Mouse (Mus musculus): ENCODE measurements at regions not wholly inside any gene's neighbourhood (a gene's known extent, or its start where the extent isn't known, plus 50 kb on each side); places are given as distances from the start of the nearest gene placed in this dataset.

GRCm38 (mm10) chr13:107531026-107531425, 509.1 kb upstream of the Kif2a start:
- H3K9ac ChIP-seq (ENCODE audit: control insufficient read depth, low read depth, low read length, poor library complexity, severe bottlenecking) = no peak overlapping the region
- no peak for DNase-seq (ENCODE audit: low read depth, low spot score)
- H3K9me3 ChIP-seq (replicated peaks; ENCODE audit: insufficient read depth, low read length) = no peaks in the 10 kb centered on the region
- TF ChIP-seq BHLHE40 (IDR thresholded peaks at IDR 0.05; ENCODE audit: borderline replicate concordance, low read depth, low read length) = no peak
- no peak for TF ChIP-seq MAX (IDR thresholded peaks at IDR 0.05; ENCODE audit: low read length)
- TF ChIP-seq ETS1 (IDR thresholded peaks at IDR 0.05; ENCODE audit: low read depth, low read length) = no peak
- no peak for TF ChIP-seq POLR2AphosphoS2 (IDR thresholded peaks at IDR 0.05; ENCODE audit: low read length)
- no peak for TF ChIP-seq UBTF (IDR thresholded peaks at IDR 0.05; ENCODE audit: borderline replicate concordance, insufficient read depth, low read depth, low read length)
- TF ChIP-seq MAZ (IDR thresholded peaks at IDR 0.05; ENCODE audit: low read depth, low read length) = no peak
- no peak for TF ChIP-seq GATA1 (IDR thresholded peaks at IDR 0.05; ENCODE audit: low read depth, low read length)
- no peak for TF ChIP-seq NRF1 (IDR thresholded peaks at IDR 0.05; ENCODE audit: insufficient read depth, low read depth, low read length, poor library complexity, severe bottlenecking)
- TF ChIP-seq MEF2A (IDR thresholded peaks at IDR 0.05; ENCODE audit: extremely low read depth, insufficient replicate concordance, low read depth, low read length, poor library complexity, severe bottlenecking) = no peak
- TF ChIP-seq POLR2A (IDR thresholded peaks at IDR 0.05; ENCODE audit: control insufficient read depth in 1 of 2, insufficient read depth in 1 of 2, low read depth in 1 of 2, low read length in 2 of 2, poor library complexity in 1 of 2) = no peak
- no peak for TF ChIP-seq MAFK (IDR thresholded peaks at IDR 0.05; ENCODE audit: borderline replicate concordance, low read depth, low read length)
- TF ChIP-seq TBP (IDR thresholded peaks at IDR 0.05; ENCODE audit: low read depth, low read length) = no peak
- no peak for TF ChIP-seq ZNF384 (IDR thresholded peaks at IDR 0.05; ENCODE audit: low read depth, low read length)
- TF ChIP-seq EP300 (IDR thresholded peaks at IDR 0.05; ENCODE audit: low read depth in 1 of 2, low read length in 2 of 2) = no peak
- TF ChIP-seq ZKSCAN1 (IDR thresholded peaks at IDR 0.05; ENCODE audit: low read depth, low read length) = no peak
- no peak for TF ChIP-seq POLR2AphosphoS5 (IDR thresholded peaks at IDR 0.05; ENCODE audit: borderline replicate concordance, low read depth, low read length)
- TF ChIP-seq SMC3 (IDR thresholded peaks at IDR 0.05; ENCODE audit: low read depth, low read length) = no peak
- no peaks in the 10 kb centered on the region for H3K36me3 ChIP-seq (ENCODE audit: control insufficient read depth in 1 of 2, insufficient read depth in 2 of 2, low read length in 2 of 2)
- peaks cover 0 to 8% of the 10 kb centered on the region in 2 experiments; a peak in 3 of 4 replicates for H3K27me3 ChIP-seq (ENCODE audit: control insufficient read depth in 1 of 2, insufficient read depth in 2 of 2, low read length in 2 of 2)
- H3K4me3 ChIP-seq (ENCODE audit: control insufficient read depth in 1 of 2, insufficient read depth in 1 of 2, low read depth in 2 of 2, low read length in 2 of 2) = no peak overlapping the region
- H3K27ac ChIP-seq (ENCODE audit: control insufficient read depth, low read depth, low read length) = no peak overlapping the region
- no peaks in the 10 kb centered on the region for H3K79me2 ChIP-seq (ENCODE audit: control insufficient read depth, insufficient read depth, low read length, poor library complexity)
- no peaks in the 10 kb centered on the region for H3K4me1 ChIP-seq (ENCODE audit: control insufficient read depth in 1 of 2, insufficient read depth in 2 of 2, low read length in 2 of 2)

DNA sequence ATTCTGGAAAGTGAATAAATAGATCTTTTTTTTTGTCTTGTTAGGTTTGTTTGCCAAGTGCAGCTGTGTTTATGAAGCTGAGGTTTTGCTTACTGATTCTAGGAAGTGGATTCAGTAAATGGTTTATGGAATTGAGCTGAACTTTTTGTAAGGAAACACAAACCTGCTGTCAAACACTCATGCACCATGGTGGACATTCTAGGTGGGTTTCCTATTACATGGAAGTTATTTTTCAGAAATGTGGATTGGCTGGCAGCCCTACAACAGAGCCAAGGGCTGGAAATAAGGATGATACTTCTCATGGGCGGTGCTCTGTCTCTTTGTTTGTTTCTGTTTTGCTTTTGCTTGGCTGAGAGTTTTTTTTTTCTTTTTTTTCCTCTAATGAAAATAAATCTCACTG, 508.5 kb upstream of the Kif2a start:
- Histone ChIP-seq H3K27me3 (ENCODE audit: control insufficient read depth in 1 of 2, insufficient read depth in 2 of 2, low read length in 2 of 2) (peaks cover 0 to 10% of the 10 kb centered on the region in 2 experiments; a peak in 3 of 4 replicates), H3K4me3 (ENCODE audit: control insufficient read depth in 1 of 2, insufficient read depth in 1 of 2, low read depth in 2 of 2, low read length in 2 of 2) (no peak overlapping the region), H3K79me2 (ENCODE audit: control insufficient read depth, insufficient read depth, low read length, poor library complexity) (no peaks in the 10 kb centered on the region), H3K4me1 (ENCODE audit: control insufficient read depth in 1 of 2, insufficient read depth in 2 of 2, low read length in 2 of 2) (no peaks in the 10 kb centered on the region), H3K9ac (ENCODE audit: control insufficient read depth, low read depth, low read length, poor library complexity, severe bottlenecking) (no peak overlapping the region), H3K9me3 (replicated peaks; ENCODE audit: insufficient read depth, low read length) (no peaks in the 10 kb centered on the region), H3K36me3 (ENCODE audit: control insufficient read depth in 1 of 2, insufficient read depth in 2 of 2, low read length in 2 of 2) (no peaks in the 10 kb centered on the region), H3K27ac (ENCODE audit: control insufficient read depth, low read depth, low read length) (no peak overlapping the region)
- DNase-seq (ENCODE audit: low read depth, low spot score) = no peak
- no peak for TF ChIP-seq MEF2A (IDR thresholded peaks at IDR 0.05; ENCODE audit: extremely low read depth, insufficient replicate concordance, low read depth, low read length, poor library complexity, severe bottlenecking)
- no peak for TF ChIP-seq MAX (IDR thresholded peaks at IDR 0.05; ENCODE audit: low read length)
- no peak for TF ChIP-seq USF1 (IDR thresholded peaks at IDR 0.05; ENCODE audit: low read depth, low read length)
- TF ChIP-seq RCOR1 (IDR thresholded peaks at IDR 0.05; ENCODE audit: low read depth, low read length) = no peak
- no peak for TF ChIP-seq BHLHE40 (IDR thresholded peaks at IDR 0.05; ENCODE audit: borderline replicate concordance, low read depth, low read length)
- no peak for TF ChIP-seq POLR2AphosphoS2 (IDR thresholded peaks at IDR 0.05; ENCODE audit: low read length)
- TF ChIP-seq MYC (IDR thresholded peaks at IDR 0.05; ENCODE audit: low read depth, low read length) = no peak
- TF ChIP-seq CHD1 (IDR thresholded peaks at IDR 0.05; ENCODE audit: low read depth, low read length) = no peak
- no peak for TF ChIP-seq ZNF384 (IDR thresholded peaks at IDR 0.05; ENCODE audit: low read depth, low read length)
- no peak for TF ChIP-seq KAT2A (conservative IDR thresholded peaks at IDR 0.05; ENCODE audit: low read depth, low read length)
- TF ChIP-seq TCF12 (IDR thresholded peaks at IDR 0.05; ENCODE audit: low read depth, low read length) = no peak
- TF ChIP-seq MAFK (IDR thresholded peaks at IDR 0.05; ENCODE audit: borderline replicate concordance, low read depth, low read length) = no peak
